Mouse (Mus musculus) kidney, postnatal 36 days (tissue): ENCODE measurements around the gene Arl6ip4.

Experiments used
- DNase-seq, 2 experiments: peaks; one replicate each; pipeline ENCODE4 v3.0.0; 2021 to 2022; ENCODE audit warnings: mixed read lengths in 2 of 2

Arl6ip4 gene

GRCm38 (mm10) chr5:124095077-124095581 is 20.8 kb upstream of the Arl6ip4 start:
- peak in 1 of 2 experiments; percentile 18 for DNase-seq

GRCm38 (mm10) chr5:124095596-124096232 is 20.2 kb upstream of the Arl6ip4 start, which contains the start of gene Abcb9:
Gene Abcb9 (minus strand): TSS chr5:124095798.
- DNase-seq: peak; percentile 99 to 100

- no peak for DNase-seq
Measured at GRCm38 (mm10) chr5:124098923-124099322, 17.0 kb upstream of the Arl6ip4 start.

- DNase-seq: no peak
Measured at GRCm38 (mm10) chr5:124100128-124101044, 15.5 kb upstream of the Arl6ip4 start.

- DNase-seq: no peak
Measured at GRCm38 (mm10) chr5:124102326-124102725, 13.6 kb upstream of the Arl6ip4 start.

- DNase-seq: no peak
Measured at GRCm38 (mm10) chr5:124103020-124103419, 12.9 kb upstream of the Arl6ip4 start.

GRCm38 (mm10) chr5:124103552-124103951 is 12.3 kb upstream of the Arl6ip4 start:
- DNase-seq: no peak

GRCm38 (mm10) chr5:124111077-124111741 is 4.7 kb upstream of the Arl6ip4 start:
- DNase-seq: peak in 1 of 2 experiments; percentile 74

GRCm38 (mm10) chr5:124111742-124112497 is 4.0 kb upstream of the Arl6ip4 start, which contains the start of gene Ogfod2:
Gene Ogfod2 (plus strand): TSS chr5:124112297.
- DNase-seq: peak; percentile 97

GRCm38 (mm10) chr5:124112531-124112930 is 3.4 kb upstream of the Arl6ip4 start:
- peak; percentile 39 to 57 for DNase-seq

- peak; percentile 66 to 81 for DNase-seq
Measured at GRCm38 (mm10) chr5:124113030-124113429, 2.9 kb upstream of the Arl6ip4 start.

- DNase-seq: no peak
Measured at GRCm38 (mm10) chr5:124114276-124115025, 1.4 kb upstream of the Arl6ip4 start.

GRCm38 (mm10) chr5:124115531-124115930 is 358 bp upstream of the Arl6ip4 start:
- DNase-seq: no peak

GRCm38 (mm10) chr5:124119204-124119603 is 3.3 kb downstream of the Arl6ip4 start:
- DNase-seq: no peak

- no peak for DNase-seq
Measured at GRCm38 (mm10) chr5:124122357-124122756, 6.5 kb downstream of the Arl6ip4 start.

- no peak for DNase-seq
Measured at GRCm38 (mm10) chr5:124125093-124125492, 9.2 kb downstream of the Arl6ip4 start.

GRCm38 (mm10) chr5:124134261-124134660 is 18.4 kb downstream of the Arl6ip4 start:
- no peak for DNase-seq

GRCm38 (mm10) chr5:124138066-124138465 is 22.2 kb downstream of the Arl6ip4 start:
- DNase-seq: no peak

- DNase-seq: no peak
Measured at GRCm38 (mm10) chr5:124149028-124149427, 33.1 kb downstream of the Arl6ip4 start.

GRCm38 (mm10) chr5:124150895-124151294 is 35.0 kb downstream of the Arl6ip4 start:
- DNase-seq: no peak

- DNase-seq: no peak
Measured at GRCm38 (mm10) chr5:124152734-124153133, 36.8 kb downstream of the Arl6ip4 start.
